Comparison of ENCODE assay signal across 11 mouse cellular contexts in the genomic region with DNA sequence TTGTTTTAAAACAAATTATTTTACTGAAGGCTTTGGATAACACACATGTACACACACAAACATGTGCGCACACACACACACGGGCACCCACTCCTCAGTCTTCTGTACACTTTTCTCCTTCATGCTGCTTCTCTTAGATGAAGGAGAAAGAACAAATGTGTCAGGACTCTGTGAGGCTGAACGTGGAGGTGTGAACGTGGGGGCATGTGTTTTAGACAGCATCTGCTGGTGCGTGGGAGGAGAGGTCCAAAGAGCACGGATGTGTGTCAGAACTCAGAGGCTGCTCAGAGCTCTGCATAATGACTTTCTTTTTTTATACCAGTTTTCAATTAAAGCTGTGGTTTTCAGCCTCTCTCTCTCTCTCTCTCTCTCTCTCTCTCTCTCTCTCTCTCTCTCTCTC.
DNase-seq lines count a peak whose midpoint lies in the region; ATAC-seq and TF ChIP-seq lines count a peak whose summit lies in the region.
"Had no signal": no experiment of that assay in that cellular context is flagged by ENCODE, and none has a peak within 500 bp of the region (broad histone marks: within the 10 kb centered on the region; RNA-seq: fewer than 3 reads in every experiment).

No protein-coding gene starts in this region.

- H3K4me1 ChIP-seq in hindbrain, embryonic 16.5 days (ENCODE audit: control insufficient read depth, insufficient read depth, low read depth, low read length), result no peaks in the 10 kb centered on the region
- H3K4me1 ChIP-seq in hindbrain, embryonic 14.5 days (replicated peaks; ENCODE audit: control insufficient read depth, insufficient read depth, low read length), result no peaks in the 10 kb centered on the region
- peaks cover 3% of the 10 kb centered on the region; the same call in 1 of the 2 replicates for H3K4me1 ChIP-seq in thymus, adult 2 months (replicated peaks; ENCODE audit: control insufficient read depth, insufficient read depth, low read length)
- H3K4me1 ChIP-seq in liver, postnatal 0 days (ENCODE audit: insufficient read depth), result peaks cover 5% of the 10 kb centered on the region; the same call in 1 of the 2 replicates
- H3K4me1 ChIP-seq: embryonic facial prominence, embryonic 15.5 days; heart, embryonic 15.5 days had no signal

- DNase-seq in hindbrain, embryonic 14.5 days (ENCODE audit: low spot score), result no peak
- DNase-seq in thymus, adult 2 months, result peak; percentile 19
- DNase-seq in thymus, postnatal 0 days (ENCODE audit: low spot score), result no peak
- DNase-seq in liver, postnatal 0 days, result peak; percentile 24
- no peak for DNase-seq in gastrocnemius, postnatal 10 days
- DNase-seq in gastrocnemius, adult 18-20 months (ENCODE audit: low spot score), result no peak
- DNase-seq in gastrocnemius, postnatal 4 days (ENCODE audit: low spot score in 2 of 2), result no peak
- DNase-seq: lung, postnatal 14 days had no signal

- no peak overlapping the region for H3K9ac ChIP-seq in hindbrain, embryonic 16.5 days (ENCODE audit: low read depth, low read length)
- no peak overlapping the region for H3K9ac ChIP-seq in hindbrain, embryonic 14.5 days
- H3K9ac ChIP-seq in liver, postnatal 0 days (replicated peaks), result no peak overlapping the region
- H3K9ac ChIP-seq: embryonic facial prominence, embryonic 15.5 days; heart, embryonic 15.5 days had no signal

- H3K9me3 ChIP-seq in hindbrain, embryonic 16.5 days (ENCODE audit: control insufficient read depth, low read length), result no peaks in the 10 kb centered on the region
- peaks cover 7% of the 10 kb centered on the region; the same call in 1 of the 2 replicates for H3K9me3 ChIP-seq in hindbrain, embryonic 14.5 days (ENCODE audit: control insufficient read depth, low read length)
- no peaks in the 10 kb centered on the region for H3K9me3 ChIP-seq in liver, postnatal 0 days (ENCODE audit: low read length)
- H3K9me3 ChIP-seq: embryonic facial prominence, embryonic 15.5 days; heart, embryonic 15.5 days had no signal

- H3K4me2 ChIP-seq in hindbrain, embryonic 16.5 days (ENCODE audit: low read length), result no peak overlapping the region
- H3K4me2 ChIP-seq in hindbrain, embryonic 14.5 days (replicated peaks), result no peak overlapping the region
- H3K4me2 ChIP-seq in liver, postnatal 0 days (ENCODE audit: low read depth, low read length), result no peak overlapping the region
- H3K4me2 ChIP-seq: embryonic facial prominence, embryonic 15.5 days; heart, embryonic 15.5 days had no signal

- 70% methylated on average over 6 of the region's 6 CpGs for WGBS in hindbrain, embryonic 16.5 days
- WGBS in hindbrain, embryonic 14.5 days, result 68% methylated on average over 6 of the region's 6 CpGs
- WGBS in thymus, adult 2 months, result 82% methylated on average over 6 of the region's 6 CpGs
- WGBS in liver, postnatal 0 days (ENCODE audit: insufficient replicate concordance), result 59% methylated on average over 6 of the region's 6 CpGs

- no peak overlapping the region for H3K4me3 ChIP-seq in hindbrain, embryonic 16.5 days (ENCODE audit: low read length)
- H3K4me3 ChIP-seq in hindbrain, embryonic 14.5 days (replicated peaks; ENCODE audit: low read length), result no peak overlapping the region
- no peak overlapping the region for H3K4me3 ChIP-seq in thymus, adult 2 months (ENCODE audit: control insufficient read depth, insufficient read depth, low read length)
- no peak overlapping the region for H3K4me3 ChIP-seq in liver, postnatal 0 days (ENCODE audit: low read depth, low read length)
- H3K4me3 ChIP-seq: embryonic facial prominence, embryonic 15.5 days; heart, embryonic 15.5 days had no signal

- no peak for TF ChIP-seq POLR2A in thymus, adult 2 months (IDR thresholded peaks at IDR 0.05; ENCODE audit: control insufficient read depth, extremely low read depth, insufficient read depth, low read length, poor library complexity)

- H3K27me3 ChIP-seq in hindbrain, embryonic 16.5 days (replicated peaks; ENCODE audit: control insufficient read depth, insufficient read depth, low read length), result no peaks in the 10 kb centered on the region
- no peaks in the 10 kb centered on the region for H3K27me3 ChIP-seq in hindbrain, embryonic 14.5 days (ENCODE audit: control insufficient read depth, insufficient read depth, low read length)
- no peaks in the 10 kb centered on the region for H3K27me3 ChIP-seq in thymus, adult 2 months (ENCODE audit: control insufficient read depth, insufficient read depth, low read length)
- H3K27me3 ChIP-seq in liver, postnatal 0 days (ENCODE audit: insufficient read depth, low read length), result no peaks in the 10 kb centered on the region
- H3K27me3 ChIP-seq: embryonic facial prominence, embryonic 15.5 days; heart, embryonic 15.5 days had no signal

- peak; percentile 65; the same call in 1 of the 2 replicates for ATAC-seq in hindbrain, embryonic 16.5 days
- ATAC-seq in hindbrain, embryonic 14.5 days (ENCODE audit: low FRiP score), result no peak
- peak; percentile 70 for ATAC-seq in liver, postnatal 0 days

- TF ChIP-seq EP300 in liver, postnatal 0 days (IDR thresholded peaks at IDR 0.05; ENCODE audit: low read depth), result no peak

- H3K36me3 ChIP-seq in hindbrain, embryonic 16.5 days (ENCODE audit: control insufficient read depth, insufficient read depth, low read length), result no peaks in the 10 kb centered on the region
- no peaks in the 10 kb centered on the region for H3K36me3 ChIP-seq in hindbrain, embryonic 14.5 days (replicated peaks; ENCODE audit: control insufficient read depth, insufficient read depth)
- H3K36me3 ChIP-seq in thymus, adult 2 months (ENCODE audit: control insufficient read depth, insufficient read depth, low read length), result no peaks in the 10 kb centered on the region
- H3K36me3 ChIP-seq in liver, postnatal 0 days (replicated peaks; ENCODE audit: insufficient read depth, low read length), result no peaks in the 10 kb centered on the region
- H3K36me3 ChIP-seq: embryonic facial prominence, embryonic 15.5 days; heart, embryonic 15.5 days had no signal

- H3K27ac ChIP-seq in hindbrain, embryonic 16.5 days (ENCODE audit: low read depth, low read length), result no peak overlapping the region
- no peak overlapping the region for H3K27ac ChIP-seq in hindbrain, embryonic 14.5 days
- no peak overlapping the region for H3K27ac ChIP-seq in thymus, adult 2 months (ENCODE audit: control insufficient read depth, insufficient read depth, low read length)
- no peak overlapping the region for H3K27ac ChIP-seq in liver, postnatal 0 days (ENCODE audit: low read depth)
- H3K27ac ChIP-seq: embryonic facial prominence, embryonic 15.5 days; heart, embryonic 15.5 days had no signal

- no peak for TF ChIP-seq CTCF in thymus, adult 2 months (IDR thresholded peaks at IDR 0.05; ENCODE audit: borderline replicate concordance, control insufficient read depth, extremely low read depth, insufficient read depth, low read length, poor library complexity)
- no peak for TF ChIP-seq CTCF in liver, postnatal 0 days (IDR thresholded peaks at IDR 0.05; ENCODE audit: low read depth)

Comparison
In these comparisons a context has a peak if more than half of its experiments do, and no peak if none do; other contexts are left out.
1. DNase-seq: peak in thymus, adult 2 months (single experiment) and liver, postnatal 0 days (single experiment); none in hindbrain, embryonic 14.5 days (single experiment), thymus, postnatal 0 days (single experiment), gastrocnemius, postnatal 10 days (single experiment), gastrocnemius, adult 18-20 months (single experiment) and gastrocnemius, postnatal 4 days (0 of 2).